9 mouse cellular contexts compared by ENCODE assay signal in the genomic region with DNA sequence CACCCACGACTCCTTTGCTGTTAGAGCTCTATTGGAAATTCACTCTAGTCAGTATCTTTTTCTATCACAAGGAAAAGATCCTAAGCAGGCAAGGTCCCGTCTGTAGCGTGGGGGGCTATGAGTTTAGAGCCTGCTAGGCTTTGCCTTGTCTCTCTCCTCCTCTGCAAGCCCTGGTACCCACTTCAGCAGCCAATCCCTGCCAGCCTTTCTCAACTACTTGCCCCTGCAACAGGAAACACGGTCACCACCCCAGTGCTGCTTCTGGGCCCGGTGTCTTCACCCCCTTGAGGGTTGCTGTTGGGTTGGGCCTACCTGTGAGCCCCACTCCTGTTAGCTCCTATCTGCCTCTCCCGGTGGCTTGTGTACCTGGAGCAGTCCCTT. TPM values are rescaled to one million over a fixed set of nuclear protein-coding genes. Genes with fewer than 3 reads are reported as not detected.
DNase-seq lines count a peak whose midpoint lies in the region; ATAC-seq and TF ChIP-seq lines count a peak whose summit lies in the region.
"Had no signal": no experiment of that assay in that cellular context is flagged by ENCODE, and none has a peak within 500 bp of the region (broad histone marks: within the 10 kb centered on the region; RNA-seq: fewer than 3 reads in every experiment).

No protein-coding gene starts in this region.

- H3K27me3 ChIP-seq in heart, embryonic 12.5 days (replicated peaks): no peaks in the 10 kb centered on the region
- no peaks in the 10 kb centered on the region for H3K27me3 ChIP-seq in MEL (ENCODE audit: control insufficient read depth in 1 of 2, insufficient read depth in 2 of 2, low read length in 2 of 2)
- no peaks in the 10 kb centered on the region for H3K27me3 ChIP-seq in intestine, embryonic 15.5 days (replicated peaks)
- H3K27me3 ChIP-seq: Patski had no signal

- no peaks in the 10 kb centered on the region for H3K9me3 ChIP-seq in heart, embryonic 12.5 days (replicated peaks)
- no peaks in the 10 kb centered on the region for H3K9me3 ChIP-seq in MEL (replicated peaks; ENCODE audit: insufficient read depth, low read length)
- no peaks in the 10 kb centered on the region for H3K9me3 ChIP-seq in intestine, embryonic 15.5 days

- WGBS in heart, embryonic 12.5 days: 58% methylated on average over 6 of the region's 6 CpGs
- WGBS in intestine, embryonic 15.5 days: 57% methylated on average over 6 of the region's 6 CpGs

- intact Hi-C loops in heart, postnatal 14 days (cut with DNase I): no loop called here

- no peak for TF ChIP-seq RAD21 in MEL (IDR thresholded peaks at IDR 0.05; ENCODE audit: low read depth, low read length)

- peak overlapping the region; percentile 34; the same call in 1 of the 2 replicates for H3K4me2 ChIP-seq in heart, embryonic 12.5 days
- H3K4me2 ChIP-seq in intestine, embryonic 15.5 days (replicated peaks): no peak overlapping the region

- H3K4me1 ChIP-seq in heart, embryonic 12.5 days (replicated peaks): peaks cover 72% of the 10 kb centered on the region
- peaks cover 38 to 51% of the 10 kb centered on the region in 2 experiments for H3K4me1 ChIP-seq in MEL (ENCODE audit: control insufficient read depth in 1 of 2, insufficient read depth in 2 of 2, low read length in 2 of 2)
- peaks cover 62% of the 10 kb centered on the region for H3K4me1 ChIP-seq in intestine, embryonic 15.5 days (replicated peaks)

- peak overlapping the region; percentile 82 for H3K27ac ChIP-seq in heart, embryonic 12.5 days (ENCODE audit: poor library complexity, severe bottlenecking)
- no peak overlapping the region for H3K27ac ChIP-seq in MEL (ENCODE audit: control insufficient read depth, low read depth, low read length)
- peak overlapping the region; percentile 13 for H3K27ac ChIP-seq in intestine, embryonic 15.5 days

- H3K4me3 ChIP-seq in heart, embryonic 12.5 days: no peak overlapping the region
- no peak overlapping the region for H3K4me3 ChIP-seq in MEL (ENCODE audit: control insufficient read depth in 1 of 2, insufficient read depth in 1 of 2, low read depth in 2 of 2, low read length in 2 of 2)
- no peak overlapping the region for H3K4me3 ChIP-seq in intestine, embryonic 15.5 days (replicated peaks)

- no peak for TF ChIP-seq EP300 in MEL (IDR thresholded peaks at IDR 0.05; ENCODE audit: low read depth in 1 of 2, low read length in 2 of 2)

- H3K79me2 ChIP-seq in MEL (ENCODE audit: control insufficient read depth, insufficient read depth, low read length, poor library complexity): peaks cover 89% of the 10 kb centered on the region

- DNase-seq in heart, postnatal 14 days: no peak
- DNase-seq in MEL (ENCODE audit: low read depth, low spot score): no peak
- DNase-seq in spleen, postnatal 10 days (ENCODE audit: low spot score in 2 of 2): peak; percentile 23 to 67
- no peak for DNase-seq in ovary, postnatal 10 days (ENCODE audit: low spot score)
- no peak for DNase-seq in urinary bladder, postnatal 10 days (ENCODE audit: low spot score)
- DNase-seq in urinary bladder, postnatal 14 days (ENCODE audit: low spot score): no peak

- H3K9ac ChIP-seq in heart, embryonic 12.5 days: no peak overlapping the region
- no peak overlapping the region for H3K9ac ChIP-seq in MEL (ENCODE audit: control insufficient read depth, low read depth, low read length, poor library complexity, severe bottlenecking)
- H3K9ac ChIP-seq in intestine, embryonic 15.5 days: no peak overlapping the region

- no peak for ATAC-seq in heart, embryonic 12.5 days (ENCODE audit: insufficient number of reproducible peaks, low FRiP score)
- no peak for ATAC-seq in intestine, embryonic 15.5 days

- peaks cover 13% of the 10 kb centered on the region; the same call in 1 of the 2 replicates for H3K36me3 ChIP-seq in heart, embryonic 12.5 days
- H3K36me3 ChIP-seq in MEL (ENCODE audit: control insufficient read depth in 1 of 2, insufficient read depth in 2 of 2, low read length in 2 of 2): peaks cover 53 to 66% of the 10 kb centered on the region in 2 experiments
- H3K36me3 ChIP-seq in intestine, embryonic 15.5 days: no peaks in the 10 kb centered on the region

- TF ChIP-seq POLR2A in MEL (IDR thresholded peaks at IDR 0.05; ENCODE audit: control insufficient read depth in 1 of 2, insufficient read depth in 1 of 2, low read depth in 1 of 2, low read length in 2 of 2, poor library complexity in 1 of 2): no peak

- no peak for TF ChIP-seq CTCF in MEL (IDR thresholded peaks at IDR 0.05 in 2 of 3, conservative IDR thresholded peaks at IDR 0.05 in 1 of 3; ENCODE audit: control insufficient read depth in 1 of 3, insufficient read depth in 1 of 3, low read depth in 2 of 3, low read length in 3 of 3, poor library complexity in 1 of 3, severe bottlenecking in 1 of 3)

TF ChIP-seq in MEL, 35 proteins besides CTCF, POLR2A, EP300 and RAD21:
- 0 out of 2 replicates have a peak, but pooled peaks have one; percentile 11 for TF ChIP-seq MYB (IDR thresholded peaks at IDR 0.05; ENCODE audit: low read depth, low read length)
- no peak for TF ChIP-seq MAZ (IDR thresholded peaks at IDR 0.05; ENCODE audit: low read depth, low read length)

RNA-seq across cellular contexts. Expression of a gene that starts 22.3 kb away (rescaled TPM):
- 27.4 and 27.8 TPM in 2 replicates for polyA plus RNA-seq in heart, embryonic 12.5 days (2016; fragmentation: Nextera tagmentation; extraction: Ambion mirVana)
- total RNA-seq in heart, postnatal 14 days (2021): 10 to 100 TPM; 45.9 to 52.5 TPM
- 100 and 102 TPM in 2 replicates for total RNA-seq in MEL (2012; rRNA removed)
- polyA plus RNA-seq in MEL (2012; ENCODE audit: insufficient read depth in 1 of 2, insufficient read length in 2 of 2, low read depth in 1 of 2, low replicate concordance in 2 of 2, missing spikeins in 1 of 2): 100 to 1,000 TPM in 1 of 2 experiments, not detected in 1; 389 TPM
- 18.0 and 20.6 TPM in 2 replicates for polyA plus RNA-seq in intestine, embryonic 15.5 days (2015; fragmentation: Nextera tagmentation; extraction: Ambion mirVana)

RNA-seq across cellular contexts. Expression of a gene that starts 43.7 kb away (rescaled TPM):
- polyA plus RNA-seq in heart, embryonic 12.5 days (2016; fragmentation: Nextera tagmentation; extraction: Ambion mirVana): 52.9 and 55.0 TPM in 2 replicates
- 10 to 100 TPM; 78.3 to 78.9 TPM for total RNA-seq in heart, postnatal 14 days (2021)
- total RNA-seq in MEL (2012; rRNA removed): 116 and 136 TPM in 2 replicates
- 100 to 1,000 TPM in 1 of 2 experiments, not detected in 1; 299 TPM for polyA plus RNA-seq in MEL (2012; ENCODE audit: insufficient read depth in 1 of 2, insufficient read length in 2 of 2, low read depth in 1 of 2, low replicate concordance in 2 of 2, missing spikeins in 1 of 2)
- 23.9 and 25.1 TPM in 2 replicates for polyA plus RNA-seq in intestine, embryonic 15.5 days (2015; fragmentation: Nextera tagmentation; extraction: Ambion mirVana)

RNA-seq across cellular contexts. Expression of a gene that starts 54.2 kb away (rescaled TPM):
- polyA plus RNA-seq in heart, embryonic 12.5 days (2016; fragmentation: Nextera tagmentation; extraction: Ambion mirVana): 22.0 and 22.9 TPM in 2 replicates
- total RNA-seq in heart, postnatal 14 days (2021): 10 to 100 TPM; 32.7 to 34.3 TPM
- total RNA-seq in MEL (2012; rRNA removed): 4.0 and 7.4 TPM in 2 replicates
- polyA plus RNA-seq in MEL (2012; ENCODE audit: insufficient read depth in 1 of 2, insufficient read length in 2 of 2, low read depth in 1 of 2, low replicate concordance in 2 of 2, missing spikeins in 1 of 2): 1 to 10 TPM in 1 of 2 experiments, not detected in 1; 6.6 TPM
- polyA plus RNA-seq in intestine, embryonic 15.5 days (2015; fragmentation: Nextera tagmentation; extraction: Ambion mirVana): 6.9 and 7.8 TPM in 2 replicates

Comparison
In these comparisons a context has a peak if more than half of its experiments do, and no peak if none do; other contexts are left out.
1. DNase-seq: peak in spleen, postnatal 10 days (2 of 2); none in heart, postnatal 14 days (0 of 2), MEL (single experiment), ovary, postnatal 10 days (single experiment), urinary bladder, postnatal 10 days (single experiment) and urinary bladder, postnatal 14 days (single experiment).